Mouse (Mus musculus): ENCODE results near the gene Dzank1.

Gene Dzank1

GRCm38 (mm10) chr2:144465876-144466575 lies 61.2 kb downstream of the Dzank1 start:
- 53% methylated on average over 14 of the region's 14 CpGs for WGBS

DNA sequence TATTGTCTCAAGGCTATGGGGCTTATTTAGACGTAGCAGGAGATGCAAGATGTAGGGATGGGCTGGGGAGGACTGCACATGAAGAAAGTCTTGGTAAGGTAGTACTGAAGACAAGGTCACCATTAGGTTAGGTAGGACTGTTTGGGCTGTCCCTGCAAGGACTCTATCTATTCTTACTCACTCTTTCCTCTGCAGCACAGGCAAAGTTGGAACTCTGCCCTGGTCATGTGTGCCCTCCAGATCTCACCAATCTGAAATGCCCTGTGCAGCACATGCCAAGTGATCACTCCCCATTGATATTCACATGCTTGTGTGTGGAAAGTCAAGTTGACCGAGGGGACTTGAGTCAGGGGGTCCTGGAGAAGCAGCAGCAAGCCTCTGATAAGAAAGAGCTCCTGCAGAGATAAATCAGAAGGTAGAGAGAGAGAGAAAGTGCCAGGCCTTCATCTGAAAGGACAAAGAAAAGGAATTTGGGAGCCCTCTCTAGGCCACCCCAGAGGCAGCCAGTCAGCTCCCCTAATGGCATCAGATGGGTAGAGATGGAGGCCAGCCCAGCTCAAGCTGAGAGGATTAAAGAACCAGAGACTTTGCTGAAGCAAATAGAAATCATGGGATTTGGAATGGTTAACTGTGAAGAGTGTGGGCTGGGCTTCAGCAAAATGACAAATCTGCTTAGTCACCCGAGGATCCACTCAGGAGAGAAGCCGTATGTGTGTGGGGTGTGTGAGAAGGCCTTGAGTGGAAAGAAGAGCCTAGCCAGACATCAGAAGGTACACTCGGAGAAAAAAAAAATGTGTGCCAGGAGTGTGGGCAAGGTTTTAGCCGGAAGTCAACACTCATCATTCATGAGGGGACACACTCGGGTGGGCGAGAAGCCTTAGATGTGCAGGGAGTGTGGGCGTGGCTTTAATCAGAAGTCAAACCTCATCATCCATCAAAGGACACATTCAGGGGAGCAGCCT lies 62.1 kb downstream of the Dzank1 start:
- 46% methylated on average over 9 of the region's 9 CpGs for WGBS

GRCm38 (mm10) chr2:144464182-144464581 lies 63.0 kb downstream of the Dzank1 start:
- 77% methylated on average over 7 of the region's 7 CpGs for WGBS

DNA sequence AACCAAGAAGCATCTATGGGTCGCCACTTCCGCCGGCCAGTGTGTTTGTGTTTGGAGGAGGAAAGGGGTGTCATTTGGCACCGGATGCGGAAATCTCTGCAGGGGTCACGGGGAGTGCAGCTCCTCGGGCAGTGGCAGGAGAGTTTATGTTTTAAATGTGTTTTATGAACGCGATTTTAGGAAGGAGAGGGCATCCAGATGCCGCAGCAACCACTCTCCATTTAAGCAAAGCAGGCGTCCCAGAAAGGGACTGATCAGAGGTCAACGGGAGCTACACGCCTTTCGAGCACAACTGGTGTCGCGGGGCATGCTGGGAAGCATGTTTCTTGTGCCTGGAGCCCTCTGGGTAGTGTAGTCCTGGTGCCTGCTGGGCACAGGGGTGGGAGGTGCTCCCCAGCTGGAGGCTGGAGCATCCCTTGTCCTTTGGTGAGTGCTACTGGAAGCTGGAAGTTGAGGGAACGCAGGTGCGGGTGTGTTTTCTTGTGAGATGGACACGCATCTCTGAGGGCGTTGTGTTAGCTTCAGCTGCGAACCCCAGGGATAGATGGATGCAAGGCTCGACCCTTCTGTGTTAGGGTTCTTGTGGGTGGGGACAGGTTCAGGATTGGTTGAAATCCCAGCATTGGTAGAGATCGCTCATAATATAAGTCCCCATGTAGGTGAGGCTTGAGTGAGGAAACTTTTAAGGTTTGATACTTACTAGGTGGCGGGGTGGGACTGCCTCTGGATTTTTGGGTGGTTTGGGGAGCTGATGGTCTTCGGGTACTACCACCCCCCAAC lies 68.0 kb downstream of the Dzank1 start:
- 8% methylated on average over 25 of the region's 25 CpGs for WGBS

DNA sequence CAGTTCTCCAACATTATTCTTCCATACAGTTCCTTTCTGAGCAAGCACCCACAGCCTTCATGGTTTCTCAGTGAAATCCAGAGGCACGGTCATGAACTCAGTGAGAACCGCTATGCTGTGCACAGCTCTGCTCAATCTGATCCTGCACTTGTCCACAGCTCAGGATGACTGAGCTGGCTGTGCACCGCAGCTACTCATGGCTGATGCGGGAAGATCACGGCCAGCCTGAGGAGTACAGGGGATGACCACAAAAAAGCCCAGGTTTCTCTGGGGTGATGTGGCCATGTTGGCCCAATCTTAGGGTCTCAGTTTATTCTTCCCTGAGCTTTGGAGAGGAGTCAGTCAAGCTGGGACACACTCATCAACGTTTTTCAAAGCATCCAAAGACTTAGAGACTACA lies 68.9 kb downstream of the Dzank1 start:
- WGBS, result 78% methylated on average over 6 of the region's 6 CpGs

GRCm38 (mm10) chr2:144452364-144453008 lies 74.7 kb downstream of the Dzank1 start:
- 13% methylated on average over 8 of the region's 8 CpGs for WGBS

GRCm38 (mm10) chr2:144450378-144450777 lies 76.8 kb downstream of the Dzank1 start:
- 72% methylated on average over 2 of the region's 2 CpGs for WGBS

- WGBS, result 72% methylated on average over 7 of the region's 7 CpGs
Observed at GRCm38 (mm10) chr2:144446360-144446999, 80.7 kb downstream of the Dzank1 start.

GRCm38 (mm10) chr2:144441386-144441915 lies 85.8 kb downstream of the Dzank1 start:
- 35% methylated on average over 11 of the region's 11 CpGs for WGBS

DNA sequence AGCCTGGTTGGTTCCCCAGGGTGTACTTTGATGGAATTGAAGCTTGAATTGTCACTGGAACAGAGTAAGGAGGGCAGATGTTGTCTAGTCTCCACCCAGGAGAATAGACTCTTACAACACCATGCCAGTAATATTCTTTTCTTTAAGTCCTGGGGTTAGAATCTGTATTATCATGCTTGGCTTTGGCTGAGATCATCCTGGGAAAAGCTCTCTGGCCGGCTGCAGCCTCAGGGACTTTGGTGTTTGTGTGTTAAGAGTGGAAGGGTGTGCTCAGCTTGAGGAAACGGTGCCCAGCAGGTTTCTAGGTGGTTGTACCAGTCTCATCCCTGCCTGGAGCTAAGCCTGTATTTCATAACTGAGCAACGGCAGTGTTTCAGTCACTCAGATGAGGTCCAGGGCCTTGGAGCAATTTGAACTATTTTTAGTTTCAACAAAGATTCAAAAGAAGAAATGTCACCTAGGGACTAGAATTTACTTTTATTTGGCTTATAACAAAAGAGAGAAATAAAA lies 88.0 kb downstream of the Dzank1 start:
- WGBS, result 70% methylated on average over 3 of the region's 3 CpGs

DNA sequence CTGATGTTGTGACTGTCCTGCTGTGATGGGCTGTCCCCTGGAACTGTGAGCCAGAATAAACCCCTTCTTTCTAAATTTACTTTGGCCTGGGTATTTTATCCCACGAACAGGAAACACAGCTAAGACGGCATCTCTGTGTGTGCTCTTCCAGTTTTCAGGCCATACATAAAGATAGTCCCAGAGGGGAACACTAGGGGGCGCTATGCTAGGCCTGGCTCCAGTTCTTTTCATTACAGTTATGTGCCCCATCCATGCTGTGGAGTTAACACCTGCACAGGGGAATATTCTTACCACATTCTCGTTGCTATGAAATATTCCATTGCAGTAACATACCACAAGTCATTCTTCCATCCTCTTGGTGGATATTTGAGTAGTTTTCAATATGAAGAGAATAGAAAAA lies 88.8 kb downstream of the Dzank1 start:
- WGBS, result 56% methylated on average over 4 of the region's 4 CpGs

GRCm38 (mm10) chr2:144435679-144436078 lies 91.5 kb downstream of the Dzank1 start:
- WGBS, result 52% methylated on average over 10 of the region's 10 CpGs

DNA sequence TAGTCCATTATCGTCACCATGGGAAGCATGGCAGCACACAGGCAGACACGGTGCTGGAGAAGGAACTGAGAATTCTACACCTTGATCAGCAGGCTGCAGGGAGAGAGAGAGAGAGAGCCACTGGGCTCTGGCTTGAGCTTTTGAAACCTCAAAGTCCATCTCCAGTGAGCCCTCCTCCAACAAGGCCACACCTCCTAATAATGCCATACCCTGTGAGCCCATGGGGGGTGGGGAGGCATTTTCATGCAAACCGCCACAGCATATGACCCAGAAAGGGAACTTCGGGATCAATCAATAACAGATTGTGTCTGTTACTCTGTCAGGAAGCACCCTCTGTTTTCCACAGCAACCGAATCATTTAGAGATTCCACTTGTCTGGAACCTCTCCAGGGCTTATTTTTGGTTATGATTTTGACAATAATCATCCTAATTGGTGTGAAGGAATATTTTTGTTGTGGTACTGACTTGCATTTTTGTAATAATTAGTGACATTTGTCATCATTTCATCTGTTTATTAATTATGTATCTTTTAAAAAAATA lies 95.9 kb downstream of the Dzank1 start:
- WGBS, result 71% methylated on average over 5 of the region's 5 CpGs

GRCm38 (mm10) chr2:144429171-144429570 lies 98.0 kb downstream of the Dzank1 start:
- WGBS, result 83% methylated on average over 7 of the region's 7 CpGs

DNA sequence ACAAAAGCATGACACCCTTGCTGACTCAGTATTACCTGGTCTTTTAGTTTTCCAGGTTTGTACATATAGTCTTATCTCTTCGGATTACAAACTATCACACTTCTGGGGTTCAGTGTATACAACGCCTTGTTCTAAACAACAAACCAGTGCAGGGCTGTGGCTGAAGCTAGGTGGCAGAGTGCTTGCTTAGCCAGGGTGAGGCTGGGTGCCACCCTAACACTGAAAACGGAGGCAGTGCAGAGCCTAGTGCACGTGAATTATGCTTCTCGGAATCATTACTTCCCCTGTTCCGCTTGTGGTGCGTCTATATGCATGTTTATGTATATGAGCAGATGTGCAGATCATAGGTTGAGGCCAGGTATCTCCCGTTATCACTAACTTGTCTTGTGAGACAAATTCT lies 98.6 kb downstream of the Dzank1 start:
- WGBS, result 82% methylated on average over 8 of the region's 8 CpGs

DNA sequence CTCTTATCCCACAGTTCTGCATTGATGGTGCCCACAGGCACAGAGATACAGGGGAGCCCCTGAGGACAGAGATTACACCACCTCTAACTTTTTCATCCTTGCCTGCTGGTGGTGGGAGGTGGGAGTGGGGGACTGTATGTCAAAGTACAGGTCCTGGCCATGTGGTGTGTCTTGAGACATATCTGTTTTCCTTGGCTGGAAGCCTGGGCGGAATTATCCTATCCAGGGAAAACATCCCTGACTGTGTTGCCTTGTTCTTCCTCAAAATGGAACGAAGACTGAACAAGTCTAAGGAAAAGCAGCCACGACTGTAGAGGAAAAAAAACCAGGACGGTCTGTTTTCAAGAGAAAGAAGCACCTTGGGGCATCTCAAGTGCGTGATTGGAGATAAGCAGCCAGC lies 99.4 kb downstream of the Dzank1 start:
- WGBS, result 67% methylated on average over 5 of the region's 5 CpGs

DNA sequence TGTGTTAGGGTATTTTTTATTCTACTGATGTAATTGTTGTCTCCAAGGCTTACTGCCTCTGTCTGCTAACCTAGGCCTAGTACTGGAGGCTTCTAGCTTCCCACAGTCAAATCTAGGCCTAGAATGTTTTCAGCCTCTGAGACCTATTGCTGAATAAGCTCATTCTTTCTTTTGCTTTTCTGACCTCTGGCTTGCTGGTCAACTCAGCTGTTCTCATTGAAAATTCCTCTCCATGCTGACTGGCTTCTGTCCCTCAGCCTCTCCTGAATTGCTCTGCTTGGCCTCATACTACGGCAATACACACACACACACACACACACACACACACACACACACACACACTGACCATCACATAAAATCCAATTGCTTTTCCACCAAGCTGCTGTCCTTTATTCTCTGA lies 101.5 kb downstream of the Dzank1 start:
- 63% methylated on average over 1 of the region's 1 CpGs for WGBS

- 61% methylated on average over 10 of the region's 10 CpGs for WGBS
Observed at GRCm38 (mm10) chr2:144422094-144422675, 105.0 kb downstream of the Dzank1 start.

Measured in cerebral cortex, adult 2 months (tissue).